Mouse (Mus musculus) C2C12 (cell line): ENCODE measurements at regions not wholly inside any gene's neighbourhood (a gene's known extent, or its start where the extent isn't known, plus 50 kb on each side); places are given as distances from the start of the nearest gene placed in this dataset.

Source experiments
- CTCF ChIP-seq: IDR thresholded peaks from one replicate; pipeline ENCODE4 v1.5.1; 2011; ENCODE audit not compliant: control insufficient read depth, insufficient read depth, insufficient read length
- FOSL1 ChIP-seq: IDR thresholded peaks from one replicate; pipeline ENCODE4 v1.8.0; 2011; ENCODE audit warnings: mild to moderate bottlenecking, low read length; ENCODE audit not compliant: poor library complexity, insufficient read depth, severe bottlenecking
- MAX ChIP-seq: IDR thresholded peaks from one replicate; pipeline ENCODE4 v1.6.1; 2011; ENCODE audit warnings: mild to moderate bottlenecking, control low read depth
- MYOD1 ChIP-seq: IDR thresholded peaks from one replicate; pipeline ENCODE4 v1.6.1; 2011; ENCODE audit warnings: low read depth; ENCODE audit not compliant: control insufficient read depth, insufficient read length
- MYOG ChIP-seq: IDR thresholded peaks from one replicate; pipeline ENCODE4 v1.6.1; 2011; ENCODE audit not compliant: control insufficient read depth, insufficient read length; ENCODE audit errors: extremely low read depth
- USF1 ChIP-seq: IDR thresholded peaks from one replicate; pipeline ENCODE4 v1.6.1; 2011; ENCODE audit warnings: low read depth, mild to moderate bottlenecking, control low read depth, moderate library complexity

- TF ChIP-seq USF1 (no peak), CTCF (no peak), FOSL1 (no peak), MYOD1 (no peak), MYOG (no peak), MAX (no peak)
Measured at GRCm38 (mm10) chr7:68873008-68873407, 124.0 kb upstream of the Arrdc4 start.
